ENCODE assay signal across 8 mouse cellular contexts in the genomic region with DNA sequence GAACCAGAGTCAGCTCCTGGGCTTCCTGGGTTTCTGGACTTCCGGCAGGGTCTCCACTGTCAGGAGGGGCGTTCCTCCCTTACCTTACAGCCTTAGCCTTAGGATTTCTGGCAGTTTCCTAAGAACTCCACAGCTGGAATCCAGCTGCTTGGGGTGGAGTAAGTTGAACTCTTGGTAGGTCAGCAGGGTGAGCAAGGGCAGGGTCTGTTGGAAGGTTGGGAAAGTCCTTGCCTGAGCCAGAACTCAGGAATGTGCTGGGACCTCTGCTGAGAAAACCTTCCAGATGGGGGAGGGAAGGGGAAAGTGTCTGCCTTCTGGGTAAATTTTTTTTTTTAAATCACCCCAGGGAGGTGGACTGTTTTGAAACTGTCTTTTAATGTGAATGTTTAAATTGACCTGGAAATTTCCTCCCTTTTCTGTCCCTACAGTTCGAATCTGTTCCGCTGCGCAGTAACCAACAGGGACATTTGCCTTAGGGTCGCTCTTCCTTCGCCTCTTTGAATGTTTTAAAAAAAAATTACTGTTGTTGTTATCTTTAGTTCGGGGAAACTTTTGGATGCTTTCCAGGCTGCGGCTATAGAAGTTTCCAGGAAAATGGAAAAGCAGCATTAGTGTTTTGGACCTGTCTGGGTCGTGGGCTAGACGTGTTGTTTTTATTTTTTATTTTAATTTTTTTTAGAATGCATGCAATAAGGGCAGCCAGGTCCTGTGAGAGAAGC. TPM values are rescaled to one million over a fixed set of nuclear protein-coding genes. Genes with fewer than 3 reads are reported as not detected.
DNase-seq lines count a peak whose midpoint lies in the region; ATAC-seq and TF ChIP-seq lines count a peak whose summit lies in the region.

No protein-coding gene starts in this region.

- 64% methylated on average over 11 of the region's 11 CpGs for WGBS in hindbrain, embryonic 15.5 days

- no peaks in the 10 kb centered on the region for H3K9me3 ChIP-seq in hindbrain, embryonic 15.5 days

- H3K4me3 ChIP-seq in embryonic fibroblast, embryonic 13.5 days (ENCODE audit: insufficient read depth, low read length): no peak overlapping the region
- no peak overlapping the region for H3K4me3 ChIP-seq in hindbrain, embryonic 15.5 days

- H3K36me3 ChIP-seq in hindbrain, embryonic 15.5 days: no peaks in the 10 kb centered on the region

- DNase-seq in gastrocnemius, adult 18-20 months (ENCODE audit: low spot score): peak; percentile 76
- no peak for DNase-seq in gastrocnemius, postnatal 10 days
- DNase-seq in lung, postnatal 14 days: peak; percentile 50
- DNase-seq in left cerebral cortex, adult 18-20 months (ENCODE audit: low spot score in 2 of 2): no peak
- DNase-seq in left cerebral cortex, adult 11 months (ENCODE audit: low spot score): no peak

- no peak overlapping the region for H3K9ac ChIP-seq in hindbrain, embryonic 15.5 days

- no peak overlapping the region for H3K4me2 ChIP-seq in hindbrain, embryonic 15.5 days

- no peak for TF ChIP-seq POLR2A in embryonic fibroblast, embryonic 13.5 days (IDR thresholded peaks at IDR 0.05; ENCODE audit: low read depth, low read length)

- H3K27me3 ChIP-seq in hindbrain, embryonic 15.5 days: no peaks in the 10 kb centered on the region

- H3K4me1 ChIP-seq in embryonic fibroblast, embryonic 13.5 days (ENCODE audit: control insufficient read depth, insufficient read depth, low read length): peaks cover 15% of the 10 kb centered on the region
- H3K4me1 ChIP-seq in hindbrain, embryonic 15.5 days (replicated peaks): peaks cover 58% of the 10 kb centered on the region

- no peak for TF ChIP-seq CTCF in embryonic fibroblast, embryonic 13.5 days (IDR thresholded peaks at IDR 0.05; ENCODE audit: borderline replicate concordance, insufficient read depth, low read length)

- H3K27ac ChIP-seq in embryonic fibroblast, embryonic 13.5 days (ENCODE audit: insufficient read depth, low read length): peak overlapping the region; percentile 60
- H3K27ac ChIP-seq in hindbrain, embryonic 15.5 days (replicated peaks): peak overlapping the region; percentile 39

- ATAC-seq in hindbrain, embryonic 15.5 days (ENCODE audit: low FRiP score, low read depth): no peak
- ATAC-seq in megakaryocyte, adult 5-6 weeks (ENCODE audit: poor library complexity, severe bottlenecking): no peak

RNA-seq across cellular contexts. Expression of gene Irf2bpl, which starts 15.0 kb away (rescaled TPM):
- total RNA-seq in gastrocnemius, adult 18-20 months (2021): 10 to 100 TPM; 20.3 to 24.8 TPM
- 10 to 100 TPM; 42.9 to 46.7 TPM for total RNA-seq in gastrocnemius, postnatal 10 days (2021)
- polyA plus RNA-seq in embryonic fibroblast, embryonic 13.5 days (2011; ENCODE audit: insufficient read length, low read depth, missing spikeins): 36.4 and 39.1 TPM in 2 replicates
- 72.9 and 87.3 TPM in 2 replicates for polyA plus RNA-seq in hindbrain, embryonic 15.5 days (2015; fragmentation: Nextera tagmentation; extraction: Ambion mirVana)
- total RNA-seq in megakaryocyte, adult 5-6 weeks (2015): 3.0 and 3.6 TPM in 2 replicates
- total RNA-seq in megakaryocyte, adult 5-6 weeks (2017): 1.4 and 3.5 TPM in 2 replicates
- total RNA-seq in left cerebral cortex, adult 18-20 months (2021): 10 to 100 TPM; 91.6 to 93.6 TPM

RNA-seq across cellular contexts. Expression of gene Cipc, which starts 47.2 kb away (rescaled TPM):
- total RNA-seq in gastrocnemius, adult 18-20 months (2021): 10 to 100 TPM; 30.9 to 34.6 TPM
- 10 to 100 TPM; 17.5 to 22.8 TPM for total RNA-seq in gastrocnemius, postnatal 10 days (2021)
- polyA plus RNA-seq in embryonic fibroblast, embryonic 13.5 days (2011; ENCODE audit: insufficient read length, low read depth, missing spikeins): 25.1 and 30.6 TPM in 2 replicates
- polyA plus RNA-seq in hindbrain, embryonic 15.5 days (2015; fragmentation: Nextera tagmentation; extraction: Ambion mirVana): 45.1 and 46.1 TPM in 2 replicates
- total RNA-seq in megakaryocyte, adult 5-6 weeks (2015): 12.0 and 12.9 TPM in 2 replicates
- 8.9 and 11.0 TPM in 2 replicates for total RNA-seq in megakaryocyte, adult 5-6 weeks (2017)
- 10 to 100 TPM; 84.0 to 86.8 TPM for total RNA-seq in left cerebral cortex, adult 18-20 months (2021)

Comparison
In these comparisons a context has a peak if more than half of its experiments do, and no peak if none do; other contexts are left out.
1. DNase-seq: peak in gastrocnemius, adult 18-20 months (single experiment) and lung, postnatal 14 days (single experiment); none in gastrocnemius, postnatal 10 days (single experiment), left cerebral cortex, adult 18-20 months (0 of 2) and left cerebral cortex, adult 11 months (single experiment).
2. RNA of gene Irf2bpl, which starts 15.0 kb away (total RNA-seq): 91.6 to 93.6 TPM in left cerebral cortex, adult 18-20 months, 42.9 to 46.7 TPM in gastrocnemius, postnatal 10 days and 20.3 to 24.8 TPM in gastrocnemius, adult 18-20 months; 1.4 to 3.6 TPM in megakaryocyte, adult 5-6 weeks; every median in the first group is over 4 times any median in the second.